Mouse (Mus musculus): ENCODE data around the gene Cfap61. TPM values are rescaled to one million over a fixed set of nuclear protein-coding genes. Genes with fewer than 3 reads are reported as not detected.

Cfap61 gene
- polyA plus RNA-seq, 1 experiment from 2014 or later = 0.82 TPM

DNA sequence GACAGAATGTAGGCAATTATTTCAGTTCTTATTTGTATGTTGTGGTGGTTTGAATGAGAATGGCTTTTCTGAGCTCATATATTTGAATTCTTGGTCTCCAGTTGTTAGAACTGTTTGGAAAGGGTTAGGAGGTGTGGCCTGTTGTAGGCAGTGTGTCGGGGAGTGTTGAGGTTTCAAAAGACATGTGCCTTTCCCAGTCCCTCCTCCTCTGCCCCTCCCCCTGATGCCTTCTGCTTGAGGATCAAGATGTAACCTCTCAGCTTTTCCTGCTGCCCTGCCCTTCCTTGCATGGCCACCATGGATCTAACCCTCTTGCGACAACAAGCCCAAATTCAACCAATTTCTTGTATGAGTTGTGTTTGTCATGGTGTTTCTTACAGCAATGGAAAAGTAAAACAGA is 53.2 kb downstream of the Cfap61 start:
- no peak for ATAC-seq (ENCODE audit: low FRiP score, low read depth)
- no peaks in the 10 kb centered on the region for H3K27me3 ChIP-seq (replicated peaks)
- H3K4me2 ChIP-seq (replicated peaks) = no peak overlapping the region
- H3K4me1 ChIP-seq = no peaks in the 10 kb centered on the region
- no peaks in the 10 kb centered on the region for H3K36me3 ChIP-seq
- no peak overlapping the region for H3K27ac ChIP-seq
- 79% methylated on average over 2 of the region's 2 CpGs for WGBS
- H3K9ac ChIP-seq = no peak overlapping the region
- no peak overlapping the region for H3K4me3 ChIP-seq
- H3K9me3 ChIP-seq = no peaks in the 10 kb centered on the region

DNA sequence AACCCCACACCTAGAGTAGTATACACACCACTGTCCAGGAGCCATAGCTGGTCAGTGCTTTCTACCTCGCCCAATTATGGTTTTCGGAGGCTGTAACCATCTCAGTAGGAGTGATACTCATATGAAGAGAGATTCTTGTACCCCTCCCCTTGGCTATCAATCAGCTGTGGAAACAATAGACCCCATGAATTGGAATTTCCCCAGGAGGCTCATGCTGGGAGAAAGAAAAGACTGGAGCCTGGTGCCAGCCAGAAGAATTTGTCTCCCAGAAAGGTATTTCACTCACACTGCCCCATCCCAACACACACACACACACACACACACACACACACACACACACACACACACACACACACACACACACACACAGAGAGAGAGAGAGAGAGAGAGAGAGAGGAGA is 55.9 kb downstream of the Cfap61 start:
- 48% methylated on average over 2 of the region's 2 CpGs for WGBS
- no peaks in the 10 kb centered on the region for H3K36me3 ChIP-seq

DNA sequence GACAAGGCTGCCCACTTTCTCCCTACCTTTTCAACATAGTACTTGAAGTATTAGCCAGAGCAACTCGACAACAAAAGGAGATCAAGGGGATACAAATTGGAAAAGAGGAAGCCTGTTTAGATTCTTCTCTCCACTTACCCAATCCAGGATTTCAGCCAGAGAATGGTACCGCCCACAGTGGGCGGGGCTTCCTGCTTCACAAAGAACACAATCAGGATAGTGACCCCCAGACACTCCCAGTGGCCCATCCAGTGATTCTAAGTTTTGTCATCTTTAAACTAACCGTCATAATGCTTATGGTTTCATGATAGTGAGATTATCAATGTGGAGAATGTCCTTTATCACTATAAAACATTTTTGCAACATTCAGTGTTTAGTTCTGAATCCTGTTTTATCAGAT is 61.9 kb downstream of the Cfap61 start:
- ATAC-seq (ENCODE audit: low FRiP score, low read depth) = no peak

More for the DNA sequence above, 55.9 kb downstream of the Cfap61 start:
- Histone ChIP-seq H3K4me1 (no peaks in the 10 kb centered on the region), H3K9me3 (no peaks in the 10 kb centered on the region), H3K4me3 (no peak overlapping the region), H3K4me2 (replicated peaks) (no peak overlapping the region), H3K27ac (no peak overlapping the region), H3K27me3 (replicated peaks) (no peaks in the 10 kb centered on the region), H3K9ac (no peak overlapping the region)
- no peak for ATAC-seq (ENCODE audit: low FRiP score, low read depth)

DNA sequence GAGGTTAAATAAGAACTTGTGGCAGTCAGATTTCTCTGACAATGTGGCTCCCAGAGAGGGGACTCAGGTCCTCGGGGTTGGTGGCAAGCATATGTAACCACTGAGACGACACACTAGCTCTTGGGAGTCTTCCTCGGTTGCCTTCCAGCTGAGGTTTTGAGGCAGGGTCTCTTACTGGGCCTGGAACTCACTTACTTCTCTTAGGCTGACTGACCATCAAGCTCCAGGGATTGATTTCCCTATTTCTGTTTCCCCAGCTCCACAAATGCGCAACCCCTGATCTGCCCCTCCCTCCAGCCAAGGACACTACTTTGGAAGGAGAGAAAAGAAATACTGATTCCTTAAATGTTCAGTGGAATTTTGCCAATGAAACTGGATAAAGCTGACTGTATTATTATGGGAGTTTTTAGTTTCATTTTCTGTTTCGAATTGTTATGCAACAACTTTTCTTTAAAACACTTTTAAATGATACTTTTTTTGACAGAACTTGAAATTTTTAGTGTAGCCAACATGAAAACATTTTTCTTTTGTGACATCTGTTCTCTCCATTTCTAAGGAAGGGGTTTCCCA is 63.5 kb downstream of the Cfap61 start:
- Histone ChIP-seq H3K9ac (no peak overlapping the region), H3K36me3 (no peaks in the 10 kb centered on the region), H3K9me3 (no peaks in the 10 kb centered on the region), H3K27me3 (replicated peaks) (no peaks in the 10 kb centered on the region), H3K4me3 (no peak overlapping the region), H3K4me2 (replicated peaks) (no peak overlapping the region), H3K27ac (no peak overlapping the region), H3K4me1 (no peaks in the 10 kb centered on the region)
- ATAC-seq (ENCODE audit: low FRiP score, low read depth) = no peak
- 87% methylated on average over 5 of the region's 5 CpGs for WGBS

More for the DNA sequence above, 61.9 kb downstream of the Cfap61 start:
- Histone ChIP-seq H3K4me2 (replicated peaks) (no peak overlapping the region), H3K4me1 (no peaks in the 10 kb centered on the region), H3K27ac (no peak overlapping the region), H3K27me3 (replicated peaks) (no peaks in the 10 kb centered on the region), H3K36me3 (no peaks in the 10 kb centered on the region), H3K4me3 (no peak overlapping the region), H3K9ac (no peak overlapping the region), H3K9me3 (no peaks in the 10 kb centered on the region)
- 77% methylated on average over 4 of the region's 4 CpGs for WGBS

DNA sequence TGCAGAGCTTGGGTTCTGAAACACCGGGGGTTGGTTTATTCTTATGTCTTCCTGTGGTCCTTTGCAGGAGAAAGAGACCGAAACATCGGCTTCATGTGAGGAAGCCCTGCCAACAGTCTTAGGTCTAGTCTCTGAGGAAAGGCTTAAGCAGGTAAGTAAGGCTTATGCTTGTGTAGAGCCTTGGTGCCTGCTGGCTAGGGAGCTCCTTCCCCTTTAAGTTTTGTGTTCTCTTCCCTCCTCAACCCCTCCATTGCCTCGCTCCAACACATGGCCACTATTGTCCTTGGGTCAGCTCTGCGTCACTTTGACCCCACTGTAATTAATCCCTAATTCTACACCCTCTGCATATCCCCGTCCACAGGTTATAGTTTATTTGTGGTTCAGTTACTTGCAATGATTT is 74.2 kb downstream of the Cfap61 start:
- H3K27ac ChIP-seq = no peak overlapping the region
- 81% methylated on average over 6 of the region's 6 CpGs for WGBS
- H3K9me3 ChIP-seq = no peaks in the 10 kb centered on the region
- H3K4me2 ChIP-seq (replicated peaks) = no peak overlapping the region
- no peaks in the 10 kb centered on the region for H3K27me3 ChIP-seq (replicated peaks)
- H3K4me1 ChIP-seq = no peaks in the 10 kb centered on the region
- no peaks in the 10 kb centered on the region for H3K36me3 ChIP-seq
- no peak for ATAC-seq (ENCODE audit: low FRiP score, low read depth)
- no peak overlapping the region for H3K4me3 ChIP-seq
- no peak overlapping the region for H3K9ac ChIP-seq

DNA sequence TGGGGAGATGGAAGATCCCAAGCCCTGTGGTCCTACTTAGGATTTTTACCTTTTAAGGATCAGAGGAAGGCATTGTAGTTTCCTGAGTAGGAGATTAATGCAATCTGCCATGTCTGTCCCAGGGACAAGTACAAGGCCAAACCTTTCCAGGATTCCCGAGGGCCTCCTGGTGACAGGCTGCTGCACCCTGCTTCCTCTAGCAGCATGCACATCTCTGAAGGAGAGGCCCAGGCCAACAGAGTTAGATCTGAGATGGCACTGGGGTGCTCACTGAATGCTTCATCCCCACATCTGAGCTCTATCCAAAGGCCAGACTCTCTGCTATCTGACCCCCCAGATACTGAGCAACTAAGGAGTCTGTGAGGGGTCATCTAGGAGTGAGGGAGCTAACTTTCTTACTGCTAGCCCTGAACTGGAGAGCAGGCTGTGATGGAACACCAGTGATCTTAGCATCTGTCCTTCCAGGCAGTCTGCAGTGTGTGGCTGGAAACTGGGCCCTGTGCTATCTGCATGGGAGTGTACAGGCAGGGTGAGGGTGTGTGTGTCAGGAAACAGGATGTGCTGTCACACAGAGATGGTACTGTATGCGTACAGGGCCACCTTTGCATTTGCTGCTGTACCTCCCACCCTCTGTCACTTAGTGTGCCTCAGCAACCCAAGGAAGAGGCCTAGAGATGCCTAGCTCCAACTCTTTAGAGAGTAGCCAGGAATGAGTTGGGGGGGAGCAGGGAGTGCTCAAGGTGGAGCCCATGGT is 75.2 kb downstream of the Cfap61 start:
- Histone ChIP-seq H3K4me1 (no peaks in the 10 kb centered on the region), H3K27ac (no peak overlapping the region), H3K9me3 (no peaks in the 10 kb centered on the region), H3K36me3 (no peaks in the 10 kb centered on the region), H3K9ac (no peak overlapping the region), H3K27me3 (replicated peaks) (no peaks in the 10 kb centered on the region), H3K4me2 (replicated peaks) (no peak overlapping the region), H3K4me3 (no peak overlapping the region)
- WGBS = 84% methylated on average over 2 of the region's 2 CpGs
- ATAC-seq (ENCODE audit: low FRiP score, low read depth) = no peak

DNA sequence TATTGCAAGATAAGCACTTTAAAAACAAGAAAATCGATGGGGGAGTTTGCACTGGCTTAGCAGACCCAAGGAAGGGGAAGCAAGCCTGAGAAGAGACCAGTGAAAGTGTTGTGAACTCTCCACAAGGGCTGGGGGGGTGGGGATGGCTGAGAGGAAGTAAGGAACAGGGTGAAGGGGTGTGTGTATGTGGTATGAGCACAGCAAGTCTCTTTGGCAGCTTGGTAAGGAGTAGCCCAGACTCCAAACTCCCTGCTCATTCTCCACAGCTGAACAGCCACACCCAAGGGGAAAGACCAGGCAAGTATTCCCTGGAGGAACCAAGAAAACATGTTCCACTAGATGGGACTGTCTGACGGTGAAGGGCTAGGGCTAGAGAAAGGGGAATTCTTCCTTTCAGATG is 76.2 kb downstream of the Cfap61 start:
- H3K9me3 ChIP-seq = no peaks in the 10 kb centered on the region
- no peak overlapping the region for H3K9ac ChIP-seq
- H3K4me2 ChIP-seq (replicated peaks) = no peak overlapping the region
- no peak overlapping the region for H3K4me3 ChIP-seq
- WGBS = 53% methylated on average over 2 of the region's 2 CpGs
- no peaks in the 10 kb centered on the region for H3K4me1 ChIP-seq
- no peak overlapping the region for H3K27ac ChIP-seq
- no peaks in the 10 kb centered on the region for H3K36me3 ChIP-seq
- no peaks in the 10 kb centered on the region for H3K27me3 ChIP-seq (replicated peaks)
- no peak for ATAC-seq (ENCODE audit: low FRiP score, low read depth)

DNA sequence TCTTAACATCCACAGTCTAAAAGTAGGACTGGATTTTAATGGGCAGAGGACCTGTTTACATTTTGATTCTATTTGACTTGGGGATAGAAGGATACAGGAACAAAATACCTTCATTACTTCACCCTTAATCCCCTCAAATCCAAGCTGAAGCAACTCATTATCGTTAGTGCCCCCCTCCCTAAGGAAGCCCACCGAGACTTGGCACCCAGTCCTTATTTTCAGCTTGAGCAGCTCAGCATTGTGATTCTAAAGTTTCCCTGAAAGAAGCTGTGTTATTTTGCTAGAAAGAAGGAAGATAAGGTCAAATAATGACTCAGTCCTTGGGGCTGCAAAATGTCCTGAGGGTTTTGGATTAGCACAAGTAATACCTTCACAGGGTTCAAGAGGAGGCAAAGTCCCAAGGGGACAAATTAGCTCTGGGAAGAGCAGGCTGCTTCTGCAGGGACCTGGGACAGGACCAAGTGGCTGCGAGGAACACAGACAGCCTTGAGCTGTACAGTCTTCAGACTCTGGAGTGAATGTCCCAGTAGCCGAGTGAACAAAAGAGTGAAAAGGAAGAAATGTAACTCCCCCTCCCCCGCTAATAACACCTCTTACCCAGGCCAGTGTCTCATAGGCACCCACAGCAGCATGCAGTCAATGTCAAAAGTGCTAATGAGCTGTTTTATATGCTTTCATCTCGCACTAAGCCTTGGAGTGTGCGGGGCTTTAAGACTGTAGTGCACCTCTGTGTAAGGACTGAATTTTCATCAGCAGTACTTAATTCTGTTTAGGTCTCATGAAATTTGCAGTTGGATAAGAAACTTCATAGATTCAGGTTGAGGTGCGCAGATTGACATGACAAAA is 81.0 kb downstream of the Cfap61 start:
- Histone ChIP-seq H3K27ac (no peak overlapping the region), H3K27me3 (replicated peaks) (no peaks in the 10 kb centered on the region), H3K4me2 (replicated peaks) (no peak overlapping the region), H3K9me3 (no peaks in the 10 kb centered on the region), H3K36me3 (no peaks in the 10 kb centered on the region), H3K4me1 (no peaks in the 10 kb centered on the region), H3K4me3 (no peak overlapping the region), H3K9ac (no peak overlapping the region)
- ATAC-seq (ENCODE audit: low FRiP score, low read depth) = no peak
- WGBS = 58% methylated on average over 8 of the region's 8 CpGs

DNA sequence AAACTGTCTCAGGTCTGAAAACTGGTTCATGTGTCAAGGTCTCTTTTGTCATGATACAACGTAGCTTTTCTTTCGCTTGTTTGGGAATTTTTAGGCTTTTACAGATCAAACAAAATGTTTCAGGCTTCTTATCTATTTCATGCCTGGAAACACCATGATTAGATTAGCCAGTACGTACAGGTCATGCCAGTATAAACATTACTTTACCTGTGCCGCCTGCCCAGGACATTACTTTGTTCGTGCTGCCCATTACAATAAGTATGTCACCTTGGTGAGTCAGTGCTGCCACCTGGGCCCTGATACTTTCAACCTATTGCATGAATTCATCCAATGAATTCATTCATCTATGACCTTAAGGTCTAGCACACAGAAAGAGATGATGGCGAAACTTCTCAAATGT is 88.3 kb downstream of the Cfap61 start:
- Histone ChIP-seq H3K4me1 (no peaks in the 10 kb centered on the region), H3K9me3 (no peaks in the 10 kb centered on the region), H3K4me3 (no peak overlapping the region), H3K27ac (no peak overlapping the region), H3K9ac (no peak overlapping the region), H3K4me2 (replicated peaks) (no peak overlapping the region), H3K27me3 (replicated peaks) (no peaks in the 10 kb centered on the region), H3K36me3 (no peaks in the 10 kb centered on the region)
- no peak for ATAC-seq (ENCODE audit: low FRiP score, low read depth)
- WGBS = 96% methylated on average over 6 of the region's 6 CpGs

DNA sequence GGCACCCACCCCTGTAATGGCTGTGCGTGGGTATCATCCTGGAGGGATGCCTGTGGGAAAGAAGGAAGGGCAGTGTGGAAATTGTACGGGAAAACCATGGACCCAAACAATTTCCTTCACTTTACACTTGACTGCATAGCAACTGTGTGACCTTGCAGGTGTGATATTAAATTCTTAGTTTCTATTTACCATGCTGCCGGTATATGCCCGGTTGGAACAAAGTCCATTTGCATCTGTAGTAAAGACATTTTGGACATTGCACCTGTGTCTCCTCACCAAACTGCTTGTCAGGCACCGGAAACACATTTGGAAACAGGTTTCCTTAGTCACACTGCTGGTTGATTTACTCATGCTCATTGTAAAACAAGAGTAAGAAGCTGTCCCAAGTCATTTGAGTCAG is 109.1 kb downstream of the Cfap61 start:
- 91% methylated on average over 5 of the region's 5 CpGs for WGBS
- Histone ChIP-seq H3K27me3 (replicated peaks) (0 out of 2 replicates have a peak, but pooled peaks cover 3% of the 10 kb centered on the region), H3K36me3 (no peaks in the 10 kb centered on the region), H3K4me2 (replicated peaks) (no peak overlapping the region), H3K9me3 (no peaks in the 10 kb centered on the region), H3K4me1 (peaks cover 8% of the 10 kb centered on the region), H3K27ac (no peak overlapping the region), H3K9ac (no peak overlapping the region), H3K4me3 (no peak overlapping the region)
- ATAC-seq (ENCODE audit: low FRiP score, low read depth) = no peak

DNA sequence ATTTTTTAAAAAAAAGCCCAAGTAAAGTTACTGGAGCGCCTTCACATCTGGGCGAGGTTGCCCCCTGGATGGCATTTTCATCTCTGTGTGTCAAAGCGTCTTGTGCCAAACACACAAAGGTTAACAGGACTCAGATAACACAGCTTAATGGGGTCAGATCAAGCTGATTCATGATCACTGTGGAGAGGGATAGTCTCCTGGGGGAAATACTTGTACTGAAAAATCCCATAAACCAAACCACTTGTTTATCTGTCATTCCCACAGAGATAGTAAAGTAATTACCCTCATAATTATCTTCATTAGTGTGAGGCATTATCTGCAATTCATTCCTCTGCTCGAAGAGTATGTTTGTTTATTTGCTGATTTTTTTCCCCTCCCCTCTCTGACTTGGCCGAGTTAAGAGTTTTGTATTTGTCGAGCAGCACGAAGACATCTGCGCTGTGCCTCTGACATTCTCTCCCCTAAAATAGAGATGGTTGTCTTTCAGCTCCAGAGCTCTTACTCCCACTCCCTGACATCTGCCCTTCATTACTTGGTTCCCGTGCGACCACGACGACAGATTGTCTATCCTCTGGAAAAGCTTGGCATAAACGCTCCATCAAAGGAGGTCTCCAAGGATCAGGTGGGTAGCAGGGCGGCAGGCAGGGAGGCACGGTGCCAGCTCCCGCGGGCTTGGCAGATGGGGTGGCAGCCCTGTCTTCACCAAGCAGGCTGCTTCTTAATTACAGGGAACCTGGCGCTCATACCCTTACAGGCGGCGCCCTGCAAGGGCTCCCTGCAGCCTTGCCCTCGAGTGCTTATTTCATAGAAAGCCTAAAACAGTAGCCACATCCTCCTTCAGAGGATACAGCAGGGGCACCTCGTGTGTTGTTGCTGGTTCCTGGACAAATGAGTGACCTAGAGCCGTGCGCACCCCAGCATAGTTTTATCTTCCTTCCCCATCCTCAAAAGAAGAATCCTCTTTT is 110.6 kb downstream of the Cfap61 start:
- Histone ChIP-seq H3K4me1 (peaks cover 11% of the 10 kb centered on the region), H3K9ac (no peak overlapping the region), H3K36me3 (no peaks in the 10 kb centered on the region), H3K27ac (no peak overlapping the region), H3K9me3 (no peaks in the 10 kb centered on the region), H3K4me2 (replicated peaks) (no peak overlapping the region), H3K27me3 (replicated peaks) (0 out of 2 replicates have a peak, but pooled peaks cover 3% of the 10 kb centered on the region), H3K4me3 (no peak overlapping the region)
- 56% methylated on average over 24 of the region's 24 CpGs for WGBS
- peak; percentile 60 for ATAC-seq (ENCODE audit: low FRiP score, low read depth)

Data from neural tube, embryonic 12.5 days (tissue).